Mouse (Mus musculus) midbrain, embryonic 11.5 days (tissue): Measurements from ENCODE around the gene Gipc3. TPM values are rescaled to one million over a fixed set of nuclear protein-coding genes. Genes with fewer than 3 reads are reported as not detected.

Experiments
- ATAC-seq: fragments of 200-750 bp; cut with Nextera tagmentation; 2 replicates; pipeline ENCODE4 v1.8.0; 2017; ENCODE audit warnings: moderate TSS enrichment, moderate library complexity; ENCODE audit not compliant: low FRiP score
- DNase-seq: peaks from one replicate; pipeline ENCODE4 v3.0.0; 2015; ENCODE audit warnings: low spot score; ENCODE audit errors: missing footprints
- H3K27ac ChIP-seq: fragments of 300-500 bp; sonication (generic); 2 replicates; pipeline ENCODE4 v1.5.1; 2014; ENCODE audit warnings: low read depth, low read length
- H3K27me3 ChIP-seq: fragments of 300-500 bp; sonication (generic); 2 replicates; pipeline ENCODE4 v1.6.1; 2014; ENCODE audit warnings: mild to moderate bottlenecking, low read length, moderate library complexity, mixed read lengths; ENCODE audit not compliant: control insufficient read depth, insufficient read depth
- H3K36me3 ChIP-seq: fragments of 300-500 bp; sonication (generic); 2 replicates; pipeline ENCODE4 v1.6.1; 2014; ENCODE audit warnings: mild to moderate bottlenecking, low read length, moderate library complexity, mixed read lengths; ENCODE audit not compliant: control insufficient read depth, insufficient read depth
- H3K4me1 ChIP-seq: fragments of 300-500 bp; sonication (generic); 2 replicates; pipeline ENCODE4 v1.6.1; 2014; ENCODE audit warnings: low read length; ENCODE audit not compliant: control insufficient read depth, insufficient read depth
- H3K4me2 ChIP-seq: fragments of 300-500 bp; sonication (generic); 2 replicates; pipeline ENCODE4 v1.6.1; 2014; ENCODE audit warnings: mild to moderate bottlenecking, moderate library complexity
- H3K4me3 ChIP-seq: fragments of 300-500 bp; sonication (generic); 2 replicates; pipeline ENCODE4 v1.5.1; 2014; ENCODE audit warnings: low read depth, low read length
- H3K9ac ChIP-seq: fragments of 300-500 bp; sonication (generic); 2 replicates; pipeline ENCODE4 v1.6.1; 2014; ENCODE audit warnings: low read length
- H3K9me3 ChIP-seq: fragments of 300-500 bp; sonication (generic); 2 replicates; pipeline ENCODE4 v1.6.1; 2016; ENCODE audit warnings: low read length; ENCODE audit not compliant: control insufficient read depth
- WGBS: fragments of 180-500 bp; shearing (Covaris S2); extraction: QIAGEN DNeasy Blood & Tissue Kit; methylation state at CpG from one replicate; pipeline ENCODE4 v1.1.7; 2014; 5-methylcytosine and 5-hydroxymethylcytosine counted together
- polyA plus RNA-seq: library from polyadenylated mRNA; unstranded; fragments of >200 nt; fragmentation: Nextera tagmentation; extraction: Ambion mirVana; gene quantifications from 2 replicates; pipeline ENCODE4 v1.2.1, GENCODE M21; 2014

Gene Gipc3
- polyA plus RNA-seq, 1 experiment from 2014 or later = 0.04 TPM

GRCm38 (mm10) chr10:81302288-81302687, 40.8 kb downstream of the Gipc3 start:
- Histone ChIP-seq H3K4me2 (no peak overlapping the region), H3K27me3 (no peaks in the 10 kb centered on the region), H3K36me3 (peaks cover under 1% of the 10 kb centered on the region; the same call in 1 of the 2 replicates), H3K27ac (no peak overlapping the region), H3K4me1 (peaks cover 10% of the 10 kb centered on the region), H3K4me3 (no peak overlapping the region), H3K9ac (no peak overlapping the region; the same call in 1 of the 2 replicates), H3K9me3 (no peaks in the 10 kb centered on the region)
- 74% methylated on average over 4 of the region's 4 CpGs for WGBS
- no peak for DNase-seq
- no peak for ATAC-seq

GRCm38 (mm10) chr10:81301321-81301720, 41.7 kb downstream of the Gipc3 start:
- Histone ChIP-seq H3K4me2 (no peak overlapping the region), H3K27ac (no peak overlapping the region), H3K36me3 (no peaks in the 10 kb centered on the region), H3K27me3 (no peaks in the 10 kb centered on the region), H3K9me3 (no peaks in the 10 kb centered on the region), H3K4me1 (peaks cover 10% of the 10 kb centered on the region), H3K9ac (no peak overlapping the region), H3K4me3 (no peak overlapping the region)
- WGBS = 84% methylated on average over 9 of the region's 9 CpGs
- ATAC-seq (no peak), DNase-seq (no peak)

- Histone ChIP-seq H3K4me1 (peaks cover 10% of the 10 kb centered on the region), H3K4me3 (no peak overlapping the region)
- WGBS = 85% methylated on average over 9 of the region's 9 CpGs
Measured at GRCm38 (mm10) chr10:81300352-81300907, 42.6 kb downstream of the Gipc3 start.

GRCm38 (mm10) chr10:81299585-81300351, 43.3 kb downstream of the Gipc3 start:
- Histone ChIP-seq H3K4me3 (no peak overlapping the region), H3K9me3 (no peaks in the 10 kb centered on the region), H3K4me2 (no peak overlapping the region), H3K36me3 (no peaks in the 10 kb centered on the region), H3K9ac (no peak overlapping the region), H3K4me1 (peaks cover 10% of the 10 kb centered on the region), H3K27me3 (no peaks in the 10 kb centered on the region), H3K27ac (no peak overlapping the region)
- WGBS = 91% methylated on average over 14 of the region's 14 CpGs
- ATAC-seq (no peak), DNase-seq (no peak)

More at GRCm38 (mm10) chr10:81300352-81300907, 42.6 kb downstream of the Gipc3 start:
- H3K27ac ChIP-seq = no peak overlapping the region
- H3K9ac ChIP-seq = no peak overlapping the region
- no peaks in the 10 kb centered on the region for H3K36me3 ChIP-seq
- H3K9me3 ChIP-seq = no peaks in the 10 kb centered on the region
- no peak for ATAC-seq
- no peak for DNase-seq
- H3K27me3 ChIP-seq = no peaks in the 10 kb centered on the region
- H3K4me2 ChIP-seq = no peak overlapping the region

- H3K4me2 ChIP-seq = no peak overlapping the region
- H3K9ac ChIP-seq = no peak overlapping the region; the same call in 1 of the 2 replicates
- no peak for ATAC-seq
- H3K9me3 ChIP-seq = no peaks in the 10 kb centered on the region
- peaks cover 18% of the 10 kb centered on the region for H3K4me1 ChIP-seq
- no peaks in the 10 kb centered on the region for H3K36me3 ChIP-seq
- no peaks in the 10 kb centered on the region for H3K27me3 ChIP-seq
- no peak overlapping the region for H3K4me3 ChIP-seq
- WGBS = 92% methylated on average over 17 of the region's 17 CpGs
- no peak for DNase-seq
- no peak overlapping the region for H3K27ac ChIP-seq
Measured at GRCm38 (mm10) chr10:81298369-81299100, 44.5 kb downstream of the Gipc3 start.

- Histone ChIP-seq H3K9me3 (no peaks in the 10 kb centered on the region), H3K4me3 (no peak overlapping the region), H3K9ac (no peak overlapping the region), H3K27ac (no peak overlapping the region), H3K36me3 (no peaks in the 10 kb centered on the region), H3K4me1 (peaks cover 18% of the 10 kb centered on the region), H3K4me2 (no peak overlapping the region), H3K27me3 (no peaks in the 10 kb centered on the region)
- ATAC-seq (no peak), DNase-seq (no peak)
- 69% methylated on average over 10 of the region's 10 CpGs for WGBS
Measured at GRCm38 (mm10) chr10:81297845-81298244, 45.2 kb downstream of the Gipc3 start.

- DNase-seq = no peak
- Histone ChIP-seq H3K9ac (no peak overlapping the region), H3K4me2 (no peak overlapping the region), H3K27me3 (no peaks in the 10 kb centered on the region), H3K9me3 (no peaks in the 10 kb centered on the region), H3K27ac (no peak overlapping the region), H3K36me3 (no peaks in the 10 kb centered on the region), H3K4me1 (peaks cover 16% of the 10 kb centered on the region), H3K4me3 (no peak overlapping the region)
- no peak for ATAC-seq
- WGBS = 85% methylated on average over 6 of the region's 6 CpGs
Measured at GRCm38 (mm10) chr10:81297246-81297645, 45.8 kb downstream of the Gipc3 start.

GRCm38 (mm10) chr10:81295185-81295584, 47.9 kb downstream of the Gipc3 start:
- Histone ChIP-seq H3K27me3 (peaks cover 15% of the 10 kb centered on the region), H3K9me3 (no peaks in the 10 kb centered on the region), H3K9ac (no peak overlapping the region), H3K27ac (no peak overlapping the region), H3K36me3 (no peaks in the 10 kb centered on the region), H3K4me2 (no peak overlapping the region), H3K4me3 (no peak overlapping the region), H3K4me1 (peaks cover 11% of the 10 kb centered on the region)
- 92% methylated on average over 6 of the region's 6 CpGs for WGBS
- no peak for DNase-seq
- ATAC-seq = no peak

- peaks cover 11% of the 10 kb centered on the region for H3K4me1 ChIP-seq
- H3K27ac ChIP-seq = no peak overlapping the region
- no peak overlapping the region; the same call in 1 of the 2 replicates for H3K9ac ChIP-seq
- ATAC-seq = no peak
- peaks cover 22% of the 10 kb centered on the region for H3K27me3 ChIP-seq
- peak overlapping the region; percentile 89; the same call in 1 of the 2 replicates for H3K4me3 ChIP-seq
- WGBS = 77% methylated on average over 8 of the region's 8 CpGs
- DNase-seq = no peak
- H3K4me2 ChIP-seq = peak overlapping the region; percentile 64
- no peaks in the 10 kb centered on the region for H3K36me3 ChIP-seq
- H3K9me3 ChIP-seq = no peaks in the 10 kb centered on the region
Measured at GRCm38 (mm10) chr10:81294442-81294841, 48.6 kb downstream of the Gipc3 start.
